Mouse (Mus musculus) MEL (cell line): ENCODE data around the gene Dnaic2. TPM values are rescaled to one million over a fixed set of nuclear protein-coding genes. Genes with fewer than 3 reads are reported as not detected.

Experiments
- DNase-seq: peaks from one replicate; pipeline ENCODE4 v3.0.0; 2011; ENCODE audit warnings: low read depth, low spot score
- H3K27ac ChIP-seq: 2 replicates; pipeline ENCODE4 v1.5.1; 2012; ENCODE audit warnings: low read depth, mild to moderate bottlenecking, control low read depth, low read length, moderate library complexity; ENCODE audit not compliant: control insufficient read depth
- H3K27me3 ChIP-seq, 2 experiments: fragments of 150-350 bp in 1 of 2; sonication (generic) in 1 of 2; 2 replicates each; pipeline ENCODE4 v1.6.1; 2012; ENCODE audit warnings: low read length in 2 of 2, mild to moderate bottlenecking in 2 of 2, improper control_type of control experiment in 1 of 2, moderate library complexity in 1 of 2; ENCODE audit not compliant: insufficient read depth in 2 of 2, control insufficient read depth in 1 of 2
- H3K36me3 ChIP-seq, 2 experiments: 2 replicates each; pipeline ENCODE4 v1.6.1; 2012 to 2014; ENCODE audit warnings: low read length in 2 of 2, improper control_type of control experiment in 1 of 2, inconsistent platforms in 1 of 2, mild to moderate bottlenecking in 1 of 2; ENCODE audit not compliant: insufficient read depth in 2 of 2, control insufficient read depth in 1 of 2
- H3K4me1 ChIP-seq, 2 experiments: fragments of 150-350 bp in 1 of 2; sonication (generic) in 1 of 2; 2 replicates each; pipeline ENCODE4 v1.6.1; 2012; ENCODE audit warnings: low read length in 2 of 2, improper control_type of control experiment in 1 of 2, mild to moderate bottlenecking in 1 of 2; ENCODE audit not compliant: insufficient read depth in 2 of 2, control insufficient read depth in 1 of 2
- H3K4me3 ChIP-seq, 2 experiments: fragments of 150-350 bp in 1 of 2; sonication (generic) in 1 of 2; 2 replicates each; pipeline ENCODE4 v1.5.1; 2012; ENCODE audit warnings: low read depth in 2 of 2, low read length in 2 of 2, mild to moderate bottlenecking in 2 of 2, moderate library complexity in 2 of 2, control low read depth in 1 of 2, improper control_type of control experiment in 1 of 2; ENCODE audit not compliant: control insufficient read depth in 1 of 2, insufficient read depth in 1 of 2
- H3K79me2 ChIP-seq: 2 replicates; pipeline ENCODE4 v1.6.1; 2012; ENCODE audit warnings: mild to moderate bottlenecking, low read length, moderate library complexity; ENCODE audit not compliant: control insufficient read depth, poor library complexity, insufficient read depth
- H3K9ac ChIP-seq: 2 replicates; pipeline ENCODE4 v1.6.1; 2012; ENCODE audit warnings: low read depth, mild to moderate bottlenecking, control low read depth, low read length, moderate library complexity; ENCODE audit not compliant: control insufficient read depth, poor library complexity, severe bottlenecking
- H3K9me3 ChIP-seq: fragments of 150-350 bp; sonication (generic); replicated peaks from 2 replicates; pipeline ENCODE4 v1.6.1; 2012; ENCODE audit warnings: mild to moderate bottlenecking, low read length, improper control_type of control experiment, moderate library complexity; ENCODE audit not compliant: insufficient read depth
- BHLHE40 ChIP-seq: IDR thresholded peaks from 2 replicates; pipeline ENCODE4 v1.6.1; 2012; ENCODE audit warnings: low read depth, mild to moderate bottlenecking, inconsistent platforms, low read length, improper control_type of control experiment, borderline replicate concordance
- CHD1 ChIP-seq: IDR thresholded peaks from 2 replicates; pipeline ENCODE4 v1.6.1; 2012; ENCODE audit warnings: low read depth, mild to moderate bottlenecking, inconsistent platforms, low read length, improper control_type of control experiment
- CHD2 ChIP-seq: IDR thresholded peaks from 2 replicates; pipeline ENCODE4 v1.6.1; 2011; ENCODE audit warnings: low read length, improper control_type of control experiment
- CTCF ChIP-seq, 3 experiments: IDR thresholded peaks in 2 of 3; conservative IDR thresholded peaks in 1 of 3; 2 replicates each; pipeline ENCODE4 v1.5.1; 2011 to 2012; ENCODE audit warnings: low read length in 3 of 3, low read depth in 2 of 3, mild to moderate bottlenecking in 2 of 3, improper control_type of control experiment in 1 of 3, inconsistent platforms in 1 of 3, mixed read lengths in 1 of 3, moderate library complexity in 1 of 3; ENCODE audit not compliant: control insufficient read depth in 1 of 3, insufficient read depth in 1 of 3, poor library complexity in 1 of 3, severe bottlenecking in 1 of 3
- ELF1 ChIP-seq: IDR thresholded peaks from 2 replicates; pipeline ENCODE4 v1.6.1; 2014; ENCODE audit warnings: low read depth, mild to moderate bottlenecking, inconsistent platforms, low read length, improper control_type of control experiment, moderate library complexity
- EP300 ChIP-seq, 2 experiments: IDR thresholded peaks; 2 replicates each; pipeline ENCODE4 v1.6.1; 2011; ENCODE audit warnings: improper control_type of control experiment in 2 of 2, low read length in 2 of 2, low read depth in 1 of 2, mild to moderate bottlenecking in 1 of 2
- ETS1 ChIP-seq: IDR thresholded peaks from 2 replicates; pipeline ENCODE4 v1.6.1; 2012; ENCODE audit warnings: low read depth, mild to moderate bottlenecking, inconsistent platforms, low read length, improper control_type of control experiment, moderate library complexity
- GABPA ChIP-seq: IDR thresholded peaks from 2 replicates; pipeline ENCODE4 v1.6.1; 2012; ENCODE audit warnings: low read depth, mild to moderate bottlenecking, inconsistent platforms, low read length, improper control_type of control experiment, moderate library complexity
- GATA1 ChIP-seq: IDR thresholded peaks from 2 replicates; pipeline ENCODE4 v1.6.1; 2011; ENCODE audit warnings: low read depth, low read length, improper control_type of control experiment
- HCFC1 ChIP-seq: IDR thresholded peaks from 2 replicates; pipeline ENCODE4 v1.6.1; 2012; ENCODE audit warnings: low read depth, mild to moderate bottlenecking, inconsistent platforms, low read length, improper control_type of control experiment, moderate library complexity
- JUND ChIP-seq: IDR thresholded peaks from 2 replicates; pipeline ENCODE4 v1.6.1; 2011; ENCODE audit warnings: low read depth, mild to moderate bottlenecking, improper control_type of control experiment, low read length
- KAT2A ChIP-seq: conservative IDR thresholded peaks from 2 replicates; pipeline ENCODE4 v1.6.1; 2012; ENCODE audit warnings: low read depth, low read length, improper control_type of control experiment, inconsistent platforms
- MAX ChIP-seq: IDR thresholded peaks from 2 replicates; pipeline ENCODE4 v1.6.1; 2011; ENCODE audit warnings: low read length, improper control_type of control experiment
- MEF2A ChIP-seq: IDR thresholded peaks from 2 replicates; pipeline ENCODE4 v1.6.1; 2014; ENCODE audit warnings: low read depth, mild to moderate bottlenecking, inconsistent platforms, low read length, improper control_type of control experiment; ENCODE audit not compliant: poor library complexity, insufficient replicate concordance, severe bottlenecking; ENCODE audit errors: extremely low read depth
- MXI1 ChIP-seq: IDR thresholded peaks from 2 replicates; pipeline ENCODE4 v1.6.1; 2011; ENCODE audit warnings: mild to moderate bottlenecking, low read depth, low read length, improper control_type of control experiment
- MYB ChIP-seq: IDR thresholded peaks from 2 replicates; pipeline ENCODE4 v1.6.1; 2011; ENCODE audit warnings: mild to moderate bottlenecking, low read depth, low read length, improper control_type of control experiment
- MYC ChIP-seq: IDR thresholded peaks from 2 replicates; pipeline ENCODE4 v1.6.1; 2011; ENCODE audit warnings: low read depth, mild to moderate bottlenecking, low read length, improper control_type of control experiment, moderate library complexity
- NELFE ChIP-seq: IDR thresholded peaks from 2 replicates; pipeline ENCODE4 v1.6.1; 2011; ENCODE audit warnings: low read depth, low read length, improper control_type of control experiment
- POLR2A ChIP-seq, 2 experiments: IDR thresholded peaks; 2 replicates each; pipeline ENCODE4 v1.6.1; 2011 to 2012; ENCODE audit warnings: low read length in 2 of 2, mild to moderate bottlenecking in 2 of 2, control low read depth in 1 of 2, improper control_type of control experiment in 1 of 2, low read depth in 1 of 2, moderate library complexity in 1 of 2; ENCODE audit not compliant: control insufficient read depth in 1 of 2, insufficient read depth in 1 of 2, poor library complexity in 1 of 2
- POLR2AphosphoS5 ChIP-seq: IDR thresholded peaks from 2 replicates; pipeline ENCODE4 v1.6.1; 2012; ENCODE audit warnings: low read depth, borderline replicate concordance, mild to moderate bottlenecking, inconsistent platforms, low read length, moderate library complexity, mixed read lengths
- RCOR1 ChIP-seq: IDR thresholded peaks from 2 replicates; pipeline ENCODE4 v1.6.1; 2012; ENCODE audit warnings: low read depth, mild to moderate bottlenecking, inconsistent platforms, low read length, improper control_type of control experiment
- SMC3 ChIP-seq: IDR thresholded peaks from 2 replicates; pipeline ENCODE4 v1.6.1; 2011; ENCODE audit warnings: low read depth, low read length, improper control_type of control experiment
- TAL1 ChIP-seq: IDR thresholded peaks from 2 replicates; pipeline ENCODE4 v1.6.1; 2012; ENCODE audit warnings: mild to moderate bottlenecking, inconsistent platforms, low read length, moderate library complexity, mixed read lengths
- TBP ChIP-seq: IDR thresholded peaks from 2 replicates; pipeline ENCODE4 v1.8.0; 2011; ENCODE audit warnings: low read depth, low read length, improper control_type of control experiment
- UBTF ChIP-seq: IDR thresholded peaks from 2 replicates; pipeline ENCODE4 v1.6.1; 2012; ENCODE audit warnings: low read depth, mild to moderate bottlenecking, inconsistent platforms, low read length, improper control_type of control experiment, moderate library complexity, borderline replicate concordance; ENCODE audit not compliant: insufficient read depth
- USF2 ChIP-seq, 2 experiments: IDR thresholded peaks; 2 replicates each; pipeline ENCODE4 v1.6.1; 2011 to 2012; ENCODE audit warnings: improper control_type of control experiment in 2 of 2, low read length in 2 of 2, borderline replicate concordance in 1 of 2, inconsistent platforms in 1 of 2, low read depth in 1 of 2, mild to moderate bottlenecking in 1 of 2; ENCODE audit not compliant: insufficient read depth in 1 of 2
- ZC3H11A ChIP-seq: IDR thresholded peaks from 2 replicates; pipeline ENCODE4 v1.6.1; 2012; ENCODE audit warnings: low read depth, mild to moderate bottlenecking, inconsistent platforms, low read length, improper control_type of control experiment
- polyA plus RNA-seq, 2 experiments: library from polyadenylated mRNA; stranded (reverse) in 1 of 2; unstranded in 1 of 2; fragments of >175 nt in 1 of 2; fragments of >200 nt in 1 of 2; gene quantifications; 2 replicates each; pipeline versions ENCODE4 v1.2.1 to v1.2.4; 2012; ENCODE audit warnings: low replicate concordance in 2 of 2, low read depth in 1 of 2; ENCODE audit not compliant: insufficient read length in 2 of 2, insufficient read depth in 1 of 2, missing spikeins in 1 of 2
- total RNA-seq: library from RNA; depleted of rRNA; stranded (reverse); fragments of 300-350 nt; gene quantifications from 2 replicates; pipeline ENCODE4 v1.2.3, GENCODE M21; 2012

The Dnaic2 gene
- total and polyA plus RNA-seq, 3 experiments: not detected

DNA sequence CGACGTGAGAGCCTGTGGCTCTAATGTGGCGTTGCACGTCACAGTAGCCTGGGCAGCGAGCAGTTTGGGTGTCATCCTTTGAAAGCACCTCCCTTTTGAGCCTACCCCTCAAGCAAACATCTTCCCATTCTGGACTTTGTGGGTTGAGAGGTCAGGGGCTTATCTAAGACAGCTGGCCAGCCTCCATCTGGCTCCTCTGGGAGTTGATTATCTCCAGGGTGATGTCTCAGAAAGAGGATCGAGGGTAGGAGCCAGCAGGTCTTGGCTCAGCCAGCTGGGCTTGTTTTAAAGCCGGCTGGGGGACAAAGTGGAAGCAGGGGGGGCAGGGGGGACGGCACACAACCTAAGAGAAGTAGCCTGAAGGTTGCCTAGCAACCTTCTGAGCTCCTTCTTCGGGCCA lies 52.9 kb downstream of the Dnaic2 start:
- no peak for TF ChIP-seq BHLHE40
- TF ChIP-seq NELFE: no peak
- no peak for TF ChIP-seq CHD2
- TF ChIP-seq MEF2A: no peak
- no peak for TF ChIP-seq USF2 (IDR thresholded peaks at IDR 0.05; ENCODE audit: borderline replicate concordance in 1 of 2, insufficient read depth in 1 of 2, low read depth in 1 of 2, low read length in 2 of 2)
- TF ChIP-seq UBTF: no peak
- TF ChIP-seq CTCF (IDR thresholded peaks at IDR 0.05 in 2 of 3, conservative IDR thresholded peaks at IDR 0.05 in 1 of 3; ENCODE audit: control insufficient read depth in 1 of 3, insufficient read depth in 1 of 3, low read depth in 2 of 3, low read length in 3 of 3, poor library complexity in 1 of 3, severe bottlenecking in 1 of 3): no peak
- TF ChIP-seq TBP: no peak
- TF ChIP-seq GABPA: no peak
- TF ChIP-seq ELF1: no peak
- TF ChIP-seq POLR2A (IDR thresholded peaks at IDR 0.05; ENCODE audit: control insufficient read depth in 1 of 2, insufficient read depth in 1 of 2, low read depth in 1 of 2, low read length in 2 of 2, poor library complexity in 1 of 2): no peak
- no peak for TF ChIP-seq TAL1
- TF ChIP-seq ZC3H11A: no peak
- TF ChIP-seq HCFC1: no peak
- TF ChIP-seq MYC: no peak
- TF ChIP-seq KAT2A: no peak
- no peak for TF ChIP-seq MAX
- TF ChIP-seq MXI1: no peak
- no peak for TF ChIP-seq MYB
- TF ChIP-seq SMC3: no peak
- Histone ChIP-seq H3K9ac (no peak overlapping the region), H3K79me2 (no peaks in the 10 kb centered on the region), H3K27me3 (no peaks in the 10 kb centered on the region), H3K9me3 (no peaks in the 10 kb centered on the region), H3K27ac (no peak overlapping the region), H3K4me1 (no peaks in the 10 kb centered on the region), H3K4me3 (no peak overlapping the region), H3K36me3 (no peaks in the 10 kb centered on the region)
- no peak for DNase-seq

DNA sequence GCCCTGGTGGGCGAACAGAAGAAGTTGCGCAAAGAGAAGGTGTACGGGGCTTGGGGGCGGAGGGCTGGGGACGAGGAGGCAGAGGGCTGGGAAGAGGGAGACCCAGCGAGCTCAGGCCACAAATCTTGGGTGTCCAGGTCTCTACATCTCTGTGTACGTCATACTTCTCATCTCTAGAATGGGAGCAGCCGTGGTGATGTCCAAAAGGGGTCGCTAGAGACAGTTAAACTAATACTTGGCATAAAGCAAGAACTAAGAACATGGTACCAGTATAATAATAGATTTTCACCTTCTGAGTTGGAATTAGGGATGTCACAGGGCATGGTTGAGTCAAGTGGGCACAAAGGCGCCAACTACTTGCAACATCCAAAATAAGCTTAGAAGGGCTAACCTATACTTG lies 58.7 kb downstream of the Dnaic2 start:
- H3K4me1 ChIP-seq: no peaks in the 10 kb centered on the region
- TF ChIP-seq ETS1: no peak
- no peak for TF ChIP-seq MAX
- no peak for TF ChIP-seq GATA1
- no peak for TF ChIP-seq CTCF (IDR thresholded peaks at IDR 0.05 in 2 of 3, conservative IDR thresholded peaks at IDR 0.05 in 1 of 3; ENCODE audit: control insufficient read depth in 1 of 3, insufficient read depth in 1 of 3, low read depth in 2 of 3, low read length in 3 of 3, poor library complexity in 1 of 3, severe bottlenecking in 1 of 3)
- no peak for TF ChIP-seq CHD2
- TF ChIP-seq CHD1: no peak
- no peak for TF ChIP-seq EP300 (IDR thresholded peaks at IDR 0.05; ENCODE audit: low read depth in 1 of 2, low read length in 2 of 2)
- no peak for TF ChIP-seq JUND
- TF ChIP-seq USF2 (IDR thresholded peaks at IDR 0.05; ENCODE audit: borderline replicate concordance in 1 of 2, insufficient read depth in 1 of 2, low read depth in 1 of 2, low read length in 2 of 2): no peak
- TF ChIP-seq RCOR1: no peak
- no peak for TF ChIP-seq POLR2AphosphoS5
- no peak for TF ChIP-seq POLR2A (IDR thresholded peaks at IDR 0.05; ENCODE audit: control insufficient read depth in 1 of 2, insufficient read depth in 1 of 2, low read depth in 1 of 2, low read length in 2 of 2, poor library complexity in 1 of 2)
- TF ChIP-seq MXI1: no peak
- no peak for TF ChIP-seq TAL1
- no peak overlapping the region for H3K4me3 ChIP-seq
- no peaks in the 10 kb centered on the region for H3K9me3 ChIP-seq
- no peaks in the 10 kb centered on the region for H3K27me3 ChIP-seq
- DNase-seq: no peak
- H3K79me2 ChIP-seq: no peaks in the 10 kb centered on the region
- H3K9ac ChIP-seq: no peak overlapping the region
- H3K36me3 ChIP-seq: no peaks in the 10 kb centered on the region
- no peak overlapping the region for H3K27ac ChIP-seq
